Mouse (Mus musculus) heart, embryonic 16.5 days (tissue): ENCODE results near the gene Btn2a2. TPM values are rescaled to one million over a fixed set of nuclear protein-coding genes. Genes with fewer than 3 reads are reported as not detected.

Experiments
- ATAC-seq: fragments of 200-750 bp; cut with Nextera tagmentation; replicated peaks from 2 replicates; pipeline ENCODE4 v1.8.0; 2017; ENCODE audit warnings: moderate number of reproducible peaks; ENCODE audit not compliant: insufficient read depth, low FRiP score; ENCODE audit errors: extremely low read depth
- H3K27ac ChIP-seq: fragments of 300-500 bp; sonication (generic); 2 replicates; pipeline ENCODE4 v1.5.1; 2014; ENCODE audit warnings: mild to moderate bottlenecking, low read length, control low read depth, moderate library complexity
- H3K27me3 ChIP-seq: fragments of 300-500 bp; sonication (generic); 2 replicates; pipeline ENCODE4 v1.6.1; 2014; ENCODE audit warnings: low read length, mixed read lengths; ENCODE audit not compliant: control insufficient read depth, insufficient read depth
- H3K36me3 ChIP-seq: fragments of 300-500 bp; sonication (generic); 2 replicates; pipeline ENCODE4 v1.6.1; 2014; ENCODE audit not compliant: control insufficient read depth, insufficient read depth
- H3K4me1 ChIP-seq: fragments of 300-500 bp; sonication (generic); 2 replicates; pipeline ENCODE4 v1.6.1; 2014; ENCODE audit warnings: low read length, mixed read lengths; ENCODE audit not compliant: control insufficient read depth, insufficient read depth
- H3K4me2 ChIP-seq: fragments of 300-500 bp; sonication (generic); 2 replicates; pipeline ENCODE4 v1.6.1; 2014; ENCODE audit warnings: low read depth, mild to moderate bottlenecking, control low read depth, low read length
- H3K4me3 ChIP-seq: fragments of 300-500 bp; sonication (generic); 2 replicates; pipeline ENCODE4 v1.5.1; 2014; ENCODE audit warnings: mild to moderate bottlenecking, control low read depth, low read length
- H3K9ac ChIP-seq: fragments of 300-500 bp; sonication (generic); 2 replicates; pipeline ENCODE4 v1.6.1; 2014; ENCODE audit warnings: low read length, control low read depth
- H3K9me3 ChIP-seq: fragments of 300-500 bp; sonication (generic); replicated peaks from 2 replicates; pipeline ENCODE4 v1.6.1; 2016; ENCODE audit warnings: low read length; ENCODE audit not compliant: control insufficient read depth
- WGBS: fragments of 180-500 bp; shearing (Covaris S2); extraction: QIAGEN DNeasy Blood & Tissue Kit; methylation state at CpG from one replicate; pipeline ENCODE4 v1.1.7; 2014; 5-methylcytosine and 5-hydroxymethylcytosine counted together
- microRNA-seq: library from miRNA; unstranded; fragments of <30 nt; microRNA quantifications from one replicate; pipeline ENCODE4, GENCODE M21; 2017
- polyA plus RNA-seq: library from polyadenylated mRNA; unstranded; fragments of >200 nt; fragmentation: Nextera tagmentation; extraction: Ambion mirVana; gene quantifications from 2 replicates; pipeline ENCODE4 v1.2.1, GENCODE M21; 2015

Btn2a2 gene
- polyA plus RNA-seq, 1 experiment from 2014 or later = 0.34 TPM

GRCm38 (mm10) chr13:23428166-23428993 is 60.3 kb downstream of the Btn2a2 start:
- H3K4me3 ChIP-seq = no peak overlapping the region
- 61% methylated on average over 16 of the region's 16 CpGs for WGBS
- H3K36me3 ChIP-seq = no peaks in the 10 kb centered on the region
- no peak overlapping the region for H3K27ac ChIP-seq
- ATAC-seq = no peak
- no peaks in the 10 kb centered on the region for H3K27me3 ChIP-seq
- no peak overlapping the region for H3K9ac ChIP-seq
- H3K4me2 ChIP-seq = no peak overlapping the region
- peaks cover 16% of the 10 kb centered on the region for H3K4me1 ChIP-seq
- no peaks in the 10 kb centered on the region for H3K9me3 ChIP-seq

Small RNA genes lying within 50 kb of the gene (microRNA-seq; reads per million reads assigned to microRNA genes)
- gene Gm44297 (not detected), gene n-TStga1 (1.2 reads per million)

Other genes with a start within 250 kb of the Btn2a2 start
- not detected in 2 replicates for gene Vmn1r223, start 241.7 kb downstream of the Btn2a2 start, polyA plus RNA-seq
- 36.5 and 37.8 TPM in 2 replicates for gene Zfp322a, start 119.6 kb downstream of the Btn2a2 start, polyA plus RNA-seq
- 9.2 and 9.4 TPM in 2 replicates for gene Abt1, start 65.0 kb downstream of the Btn2a2 start, polyA plus RNA-seq
- gene Btn1a1, start 23.0 kb downstream of the Btn2a2 start, polyA plus RNA-seq = 0.83 and 1.0 TPM in 2 replicates
- gene Hist1h4h, start 42.2 kb upstream of the Btn2a2 start, polyA plus RNA-seq = 7.7 and 8.6 TPM in 2 replicates
- 3.8 and 9.2 TPM in 2 replicates for gene Hist1h2af, start 45.0 kb upstream of the Btn2a2 start, polyA plus RNA-seq
- 2.0 and 2.2 TPM in 2 replicates for gene Hist1h3g, start 46.6 kb upstream of the Btn2a2 start, polyA plus RNA-seq
- gene Hist1h2bh, start 54.5 kb upstream of the Btn2a2 start, polyA plus RNA-seq = 0.38 and 0.52 TPM in 2 replicates
- 0.20 and 0.37 TPM in 2 replicates for gene Hist1h3f, start 55.2 kb upstream of the Btn2a2 start, polyA plus RNA-seq
- 0.53 TPM in 1 of 2 replicates, not detected in the other for gene Hist1h4f, start 62.8 kb upstream of the Btn2a2 start, polyA plus RNA-seq
- gene Hist1h1d, start 64.4 kb upstream of the Btn2a2 start, polyA plus RNA-seq = 0.21 and 0.37 TPM in 2 replicates
- gene Hist1h3e, start 73.5 kb upstream of the Btn2a2 start, polyA plus RNA-seq = 1.7 and 2.1 TPM in 2 replicates
- gene Hist1h2ae, start 82.4 kb upstream of the Btn2a2 start, polyA plus RNA-seq = 34.0 and 34.2 TPM in 2 replicates
- 4.2 and 5.1 TPM in 2 replicates for gene Hist1h2bg, start 82.5 kb upstream of the Btn2a2 start, polyA plus RNA-seq
- gene Hist1h2bf, start 85.3 kb upstream of the Btn2a2 start, polyA plus RNA-seq = 0.37 and 2.4 TPM in 2 replicates
- 1.2 and 1.8 TPM in 2 replicates for gene Hist1h2ad, start 85.5 kb upstream of the Btn2a2 start, polyA plus RNA-seq
- 1.4 and 1.8 TPM in 2 replicates for gene Hist1h3d, start 86.9 kb upstream of the Btn2a2 start, polyA plus RNA-seq
- 48.7 and 49.1 TPM in 2 replicates for gene Hist1h4d, start 92.7 kb upstream of the Btn2a2 start, polyA plus RNA-seq
- gene Hist1h2be, start 132.3 kb upstream of the Btn2a2 start, polyA plus RNA-seq = 1.9 and 2.0 TPM in 2 replicates
- gene Hist1h1e, start 133.7 kb upstream of the Btn2a2 start, polyA plus RNA-seq = 10.4 and 11.5 TPM in 2 replicates
- 0.52 and 0.75 TPM in 2 replicates for gene Hist1h2ac, start 195.1 kb upstream of the Btn2a2 start, polyA plus RNA-seq
- 49.7 and 53.7 TPM in 2 replicates for gene Hist1h2bc, start 195.3 kb upstream of the Btn2a2 start, polyA plus RNA-seq
- gene Hist1h1t, start 207.0 kb upstream of the Btn2a2 start, polyA plus RNA-seq = not detected in 2 replicates
- 1.9 and 2.8 TPM in 2 replicates for gene Hist1h4c, start 209.6 kb upstream of the Btn2a2 start, polyA plus RNA-seq
- 11.7 and 14.9 TPM in 2 replicates for gene Hfe, start 222.0 kb upstream of the Btn2a2 start, polyA plus RNA-seq
- 38.0 and 38.5 TPM in 2 replicates for gene Hist1h1c, start 250.0 kb upstream of the Btn2a2 start, polyA plus RNA-seq